Mouse (Mus musculus) ES-E14 (cell line): Measurements from ENCODE around the gene Mfrp.

Source experiments
- CHD2 ChIP-seq: IDR thresholded peaks from 2 replicates; pipeline ENCODE4 v1.6.1; 2014; ENCODE audit warnings: mild to moderate bottlenecking, low read depth, low read length, inconsistent platforms
- HCFC1 ChIP-seq: IDR thresholded peaks from 2 replicates; pipeline ENCODE4 v1.6.1; 2012; ENCODE audit warnings: low read length, inconsistent platforms, borderline replicate concordance; ENCODE audit not compliant: insufficient read depth
- MAFK ChIP-seq: IDR thresholded peaks from 2 replicates; pipeline ENCODE4 v1.6.1; 2014; ENCODE audit warnings: mild to moderate bottlenecking, low read depth, low read length, inconsistent platforms; ENCODE audit not compliant: insufficient read depth
- ZC3H11A ChIP-seq: IDR thresholded peaks from 2 replicates; pipeline ENCODE4 v1.6.1; 2012; ENCODE audit warnings: low read depth, mild to moderate bottlenecking, inconsistent platforms, low read length, borderline replicate concordance
- ZNF384 ChIP-seq: IDR thresholded peaks from 2 replicates; pipeline ENCODE4 v1.6.1; 2012; ENCODE audit warnings: low read depth, low read length, inconsistent platforms

- TF ChIP-seq HCFC1 (no peak), MAFK (no peak), ZNF384 (no peak), ZC3H11A (no peak), CHD2 (no peak)
Measured at GRCm38 (mm10) chr9:44105781-44106180, 4.3 kb downstream of the Mfrp start.
